Mouse (Mus musculus) effector memory CD4-positive, alpha-beta T cell, adult 7 months (primary cell): Measurements from ENCODE around the gene Flii. TPM values are rescaled to one million over a fixed set of nuclear protein-coding genes. Genes with fewer than 3 reads are reported as not detected.

Experiments used
- polyA plus RNA-seq: library from polyadenylated mRNA; unstranded; fragments of 100-300 nt; shearing (Covaris generic); gene quantifications from one replicate; pipeline ENCODE4 v1.2.1, GENCODE M21; 2017

Gene Flii
- 167 TPM for polyA plus RNA-seq

GRCm38 (mm10) chr11:60726601-60727391 lies at the start of gene Flii:
Gene Flii (minus strand): TSS chr11:60727263.

GRCm38 (mm10) chr11:60728260-60728761 lies 1.2 kb upstream of the Flii start, which contains the start of gene Mief2:
Gene Mief2 (plus strand): TSS chr11:60728398.

GRCm38 (mm10) chr11:60699524-60700075 lies 27.5 kb downstream of the Flii start, which contains the start of gene Llgl1:
Gene Llgl1 (plus strand): TSS chr11:60699723.

Other genes starting within 250 kb of the Flii start
- gene Alkbh5, start 190.9 kb downstream of the Flii start, polyA plus RNA-seq: 53.1 TPM
- gene Llgl1, start 27.5 kb downstream of the Flii start, polyA plus RNA-seq: 36.0 TPM
- gene Mief2, start 1.1 kb upstream of the Flii start, polyA plus RNA-seq: 14.1 TPM
- 16.8 TPM for gene Top3a, start 50.1 kb upstream of the Flii start, polyA plus RNA-seq
- 10.8 TPM for gene Smcr8, start 50.3 kb upstream of the Flii start, polyA plus RNA-seq
- gene Shmt1, start 84.5 kb upstream of the Flii start, polyA plus RNA-seq: 6.6 TPM
- 14.7 TPM for gene Dhrs7b, start 103.4 kb upstream of the Flii start, polyA plus RNA-seq
- gene Tmem11, start 152.0 kb upstream of the Flii start, polyA plus RNA-seq: 52.4 TPM
- 6.6 TPM for gene Natd1, start 187.5 kb upstream of the Flii start, polyA plus RNA-seq
- 213 TPM for gene Map2k3, start 204.8 kb upstream of the Flii start, polyA plus RNA-seq